Comparison of ENCODE assay signal across 13 mouse cellular contexts in the genomic region with DNA sequence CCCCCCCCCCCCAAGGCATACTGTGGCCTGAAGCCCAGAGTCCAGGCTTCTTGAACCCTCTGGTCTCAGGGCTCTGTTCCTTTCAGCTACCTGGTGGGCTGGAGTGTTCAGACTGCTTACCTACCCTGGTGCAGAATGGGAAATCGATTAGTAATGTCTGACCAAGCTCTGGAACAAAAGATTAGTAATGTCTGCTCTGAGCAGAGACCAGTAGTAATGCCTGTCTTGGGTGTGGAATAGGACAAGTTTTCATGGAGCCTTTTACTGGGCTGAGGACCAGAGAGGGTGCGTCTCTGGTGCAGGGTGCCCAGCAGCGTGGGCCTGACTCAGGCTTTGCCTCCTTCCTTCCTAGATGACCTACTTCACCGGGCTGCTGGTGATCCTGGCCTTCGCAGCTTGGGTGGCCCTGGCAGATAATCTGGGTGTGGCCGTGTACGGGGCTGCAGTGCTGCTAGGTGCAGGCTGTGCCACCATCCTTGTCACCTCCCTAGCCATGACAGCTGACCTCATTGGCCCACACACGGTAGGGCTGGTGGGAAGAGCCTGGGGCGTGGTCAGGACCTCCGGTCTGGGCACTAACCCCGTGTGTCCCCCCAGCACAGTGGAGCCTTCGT. TPM values are rescaled to one million over a fixed set of nuclear protein-coding genes. Genes with fewer than 3 reads are reported as not detected.
DNase-seq lines count a peak whose midpoint lies in the region; ATAC-seq and TF ChIP-seq lines count a peak whose summit lies in the region.
"Had no signal": no experiment of that assay in that cellular context is flagged by ENCODE, and none has a peak within 500 bp of the region (broad histone marks: within the 10 kb centered on the region; RNA-seq: fewer than 3 reads in every experiment).

No protein-coding gene starts in this region.

- peaks cover 29% of the 10 kb centered on the region for H3K36me3 ChIP-seq in lung, embryonic 14.5 days (ENCODE audit: insufficient read depth)
- peaks cover 10% of the 10 kb centered on the region for H3K36me3 ChIP-seq in small intestine, adult 2 months (ENCODE audit: control insufficient read depth, insufficient read depth, low read length)

- peaks cover 40% of the 10 kb centered on the region for H3K4me1 ChIP-seq in lung, embryonic 14.5 days (ENCODE audit: insufficient read depth)
- peaks cover 11% of the 10 kb centered on the region; the same call in 1 of the 2 replicates for H3K4me1 ChIP-seq in lung, adult 2 months (ENCODE audit: control insufficient read depth, insufficient read depth, low read length)
- peaks cover 61% of the 10 kb centered on the region for H3K4me1 ChIP-seq in small intestine, adult 2 months (ENCODE audit: control insufficient read depth, insufficient read depth, insufficient read length, low read length)

- no peaks in the 10 kb centered on the region for H3K9me3 ChIP-seq in lung, embryonic 14.5 days (ENCODE audit: low read depth, low read length)
- H3K9me3 ChIP-seq: neural tube, embryonic 13.5 days had no signal

- TF ChIP-seq CTCF in lung, embryonic 14.5 days (IDR thresholded peaks at IDR 0.05; ENCODE audit: low read depth) = no peak
- no peak for TF ChIP-seq CTCF in lung, adult 2 months (IDR thresholded peaks at IDR 0.05; ENCODE audit: insufficient read depth, low read length)
- no peak for TF ChIP-seq CTCF in small intestine, adult 2 months (IDR thresholded peaks at IDR 0.05; ENCODE audit: extremely low read depth, insufficient read length, insufficient replicate concordance, low read depth, low read length)

- peak overlapping the region; percentile 26; the same call in 1 of the 2 replicates for H3K9ac ChIP-seq in lung, embryonic 14.5 days

- no peak overlapping the region for H3K4me3 ChIP-seq in lung, embryonic 14.5 days (ENCODE audit: low read depth, low read length)
- no peak overlapping the region for H3K4me3 ChIP-seq in lung, adult 2 months (replicated peaks; ENCODE audit: extremely low read depth, low read depth, low read length)
- peak overlapping the region; percentile 9; the same call in 1 of the 2 replicates for H3K4me3 ChIP-seq in small intestine, adult 2 months (ENCODE audit: low read depth, low read length)
- H3K4me3 ChIP-seq: layer of hippocampus, adult 2 months; neural tube, embryonic 13.5 days had no signal

- 53% methylated on average over 12 of the region's 12 CpGs for WGBS in lung, embryonic 14.5 days
- WGBS in lung, adult 2 months = 55% methylated on average over 12 of the region's 12 CpGs
- 62% methylated on average over 12 of the region's 12 CpGs for WGBS in small intestine, adult 2 months

- ATAC-seq in lung, embryonic 14.5 days (ENCODE audit: insufficient read depth) = peak; percentile 9; the same call in 1 of the 2 replicates
- ATAC-seq in erythroid progenitor cell, adult 5-6 weeks (replicated peaks; ENCODE audit: low FRiP score, poor library complexity, severe bottlenecking) = peak; percentile 66
- ATAC-seq: hindbrain, embryonic 16.5 days had no signal

- peak overlapping the region; percentile 79 for H3K27ac ChIP-seq in lung, embryonic 14.5 days (ENCODE audit: low read depth)
- H3K27ac ChIP-seq in small intestine, adult 2 months (ENCODE audit: insufficient read depth, low read depth, low read length) = no peak overlapping the region
- H3K27ac ChIP-seq: layer of hippocampus, adult 2 months; neural tube, embryonic 13.5 days had no signal

- H3K27me3 ChIP-seq in lung, embryonic 14.5 days (ENCODE audit: insufficient read depth, low read length) = peaks cover 8% of the 10 kb centered on the region; the same call in 1 of the 2 replicates
- H3K27me3 ChIP-seq in small intestine, adult 2 months (ENCODE audit: control insufficient read depth, insufficient read depth, low read length) = no peaks in the 10 kb centered on the region

- no peak for TF ChIP-seq POLR2A in lung, adult 2 months (IDR thresholded peaks at IDR 0.05; ENCODE audit: borderline replicate concordance, extremely low read depth, low read depth, low read length)
- TF ChIP-seq POLR2A in small intestine, adult 2 months (IDR thresholded peaks at IDR 0.05; ENCODE audit: low read depth, low read length) = no peak

- peak overlapping the region; percentile 60 for H3K4me2 ChIP-seq in lung, embryonic 14.5 days
- H3K4me2 ChIP-seq: neural tube, embryonic 13.5 days had no signal

- DNase-seq in lung, embryonic 14.5 days = peak; percentile 52
- DNase-seq in lung, adult 2 months = no peak
- peak; percentile 79 for DNase-seq in ZHBTc4 (ENCODE audit: low read depth, low spot score)
- DNase-seq in frontal cortex, postnatal 36 days (ENCODE audit: low spot score in 2 of 2) = no peak
- DNase-seq in thymus, postnatal 4 days = no peak
- DNase-seq in layer of hippocampus, adult 8-10 months (ENCODE audit: low spot score in 2 of 2) = no peak
- DNase-seq: cerebellum, adult 9-10 months had no signal

RNA-seq across cellular contexts. Expression of gene 4930404N11Rik, which starts 3.2 kb away (rescaled TPM):
- 0.65 and 0.92 TPM in 2 replicates for polyA plus RNA-seq in lung, embryonic 14.5 days (2014; fragmentation: Nextera tagmentation; extraction: Ambion mirVana)
- polyA plus RNA-seq in lung, adult 2 months (2012; rRNA removed) = 21.9 and 25.8 TPM in 2 replicates
- total RNA-seq in erythroid progenitor cell, adult 5-6 weeks (2015; ENCODE audit: low replicate concordance) = 5.4 and 15.1 TPM in 2 replicates
- total RNA-seq in erythroid progenitor cell, adult 5-6 weeks (2017; ENCODE audit: low replicate concordance) = 12.3 and 14.8 TPM in 2 replicates
- 7.4 and 20.5 TPM in 2 replicates for polyA plus RNA-seq in small intestine, adult 2 months (2012; rRNA removed)
- 1 to 10 TPM; 1.0 to 3.2 (median 1.4) TPM for total RNA-seq in layer of hippocampus, adult 8-10 months (2022)
- total RNA-seq: liver, adult 2 months had no signal

RNA-seq across cellular contexts. Expression of gene Mfsd12, which starts 5.2 kb away (rescaled TPM):
- 7.7 and 8.5 TPM in 2 replicates for polyA plus RNA-seq in lung, embryonic 14.5 days (2014; fragmentation: Nextera tagmentation; extraction: Ambion mirVana)
- polyA plus RNA-seq in lung, adult 2 months (2012; rRNA removed) = 33.3 and 39.9 TPM in 2 replicates
- total RNA-seq in erythroid progenitor cell, adult 5-6 weeks (2015; ENCODE audit: low replicate concordance) = 15.9 and 18.7 TPM in 2 replicates
- total RNA-seq in erythroid progenitor cell, adult 5-6 weeks (2017; ENCODE audit: low replicate concordance) = 29.7 and 33.0 TPM in 2 replicates
- polyA plus RNA-seq in small intestine, adult 2 months (2012; rRNA removed) = 14.6 and 22.7 TPM in 2 replicates
- total RNA-seq in layer of hippocampus, adult 8-10 months (2022) = 10 to 100 TPM; 40.7 to 46.7 (median 43.6) TPM

RNA-seq across cellular contexts. Expression of gene Hmg20b, which starts 12.2 kb away (rescaled TPM):
- 98.7 and 105 TPM in 2 replicates for polyA plus RNA-seq in lung, embryonic 14.5 days (2014; fragmentation: Nextera tagmentation; extraction: Ambion mirVana)
- polyA plus RNA-seq in lung, adult 2 months (2012; rRNA removed) = 106 and 134 TPM in 2 replicates
- total RNA-seq in erythroid progenitor cell, adult 5-6 weeks (2015; ENCODE audit: low replicate concordance) = 49.9 and 58.7 TPM in 2 replicates
- 18.1 and 24.4 TPM in 2 replicates for total RNA-seq in erythroid progenitor cell, adult 5-6 weeks (2017; ENCODE audit: low replicate concordance)
- 86.8 and 196 TPM in 2 replicates for polyA plus RNA-seq in small intestine, adult 2 months (2012; rRNA removed)
- 10 to 100 TPM; 32.5 to 37.1 (median 32.9) TPM for total RNA-seq in layer of hippocampus, adult 8-10 months (2022)

RNA-seq across cellular contexts. Expression of gene Fzr1, which starts 15.9 kb away (rescaled TPM):
- 109 and 116 TPM in 2 replicates for polyA plus RNA-seq in lung, embryonic 14.5 days (2014; fragmentation: Nextera tagmentation; extraction: Ambion mirVana)
- 59.3 and 61.8 TPM in 2 replicates for polyA plus RNA-seq in lung, adult 2 months (2012; rRNA removed)
- 235 and 246 TPM in 2 replicates for total RNA-seq in erythroid progenitor cell, adult 5-6 weeks (2015; ENCODE audit: low replicate concordance)
- total RNA-seq in erythroid progenitor cell, adult 5-6 weeks (2017; ENCODE audit: low replicate concordance) = 247 and 266 TPM in 2 replicates
- 70.5 and 132 TPM in 2 replicates for polyA plus RNA-seq in small intestine, adult 2 months (2012; rRNA removed)
- total RNA-seq in layer of hippocampus, adult 8-10 months (2022) = 10 to 100 TPM; 64.6 to 72.1 (median 67.2) TPM

RNA-seq across cellular contexts. Expression of gene Gipc3, which starts 19.4 kb away (rescaled TPM):
- polyA plus RNA-seq in lung, embryonic 14.5 days (2014; fragmentation: Nextera tagmentation; extraction: Ambion mirVana) = 0.05 and 0.08 TPM in 2 replicates
- 10.3 and 11.2 TPM in 2 replicates for polyA plus RNA-seq in lung, adult 2 months (2012; rRNA removed)
- total RNA-seq in erythroid progenitor cell, adult 5-6 weeks (2015; ENCODE audit: low replicate concordance) = not detected in 2 replicates
- total RNA-seq in erythroid progenitor cell, adult 5-6 weeks (2017; ENCODE audit: low replicate concordance) = not detected in 2 replicates
- 0.67 and 1.2 TPM in 2 replicates for polyA plus RNA-seq in small intestine, adult 2 months (2012; rRNA removed)
- total RNA-seq in layer of hippocampus, adult 8-10 months (2022) = 1 to 10 TPM; 1.3 to 2.2 (median 1.7) TPM
- polyA plus RNA-seq: hindbrain, embryonic 16.5 days; neural tube, embryonic 13.5 days had no signal

Comparison
In these comparisons a context has a peak if more than half of its experiments do, and no peak if none do; other contexts are left out.
1. DNase-seq: peak in lung, embryonic 14.5 days (single experiment) and ZHBTc4 (single experiment); none in lung, adult 2 months (single experiment), frontal cortex, postnatal 36 days (0 of 2), thymus, postnatal 4 days (single experiment) and layer of hippocampus, adult 8-10 months (0 of 2).